Mouse (Mus musculus) gastrocnemius, adult 18-20 months (tissue): ENCODE results near the gene Calr4. TPM values are rescaled to one million over a fixed set of nuclear protein-coding genes. Genes with fewer than 3 reads are reported as not detected.

Experiments used
- DNase-seq: peaks from one replicate; pipeline ENCODE4 v3.0.0; 2021; ENCODE audit warnings: low spot score
- total RNA-seq, 2 experiments: library from RNA; stranded (reverse); gene quantifications; 2 replicates each; pipeline ENCODE4 v1.2.3; 2021

Calr4 gene
- total RNA-seq, 2 experiments from 2014 or later: not detected

GRCm38 (mm10) chr4:109234806-109235350 is 593 bp downstream of the Calr4 start:
- DNase-seq: no peak

DNA sequence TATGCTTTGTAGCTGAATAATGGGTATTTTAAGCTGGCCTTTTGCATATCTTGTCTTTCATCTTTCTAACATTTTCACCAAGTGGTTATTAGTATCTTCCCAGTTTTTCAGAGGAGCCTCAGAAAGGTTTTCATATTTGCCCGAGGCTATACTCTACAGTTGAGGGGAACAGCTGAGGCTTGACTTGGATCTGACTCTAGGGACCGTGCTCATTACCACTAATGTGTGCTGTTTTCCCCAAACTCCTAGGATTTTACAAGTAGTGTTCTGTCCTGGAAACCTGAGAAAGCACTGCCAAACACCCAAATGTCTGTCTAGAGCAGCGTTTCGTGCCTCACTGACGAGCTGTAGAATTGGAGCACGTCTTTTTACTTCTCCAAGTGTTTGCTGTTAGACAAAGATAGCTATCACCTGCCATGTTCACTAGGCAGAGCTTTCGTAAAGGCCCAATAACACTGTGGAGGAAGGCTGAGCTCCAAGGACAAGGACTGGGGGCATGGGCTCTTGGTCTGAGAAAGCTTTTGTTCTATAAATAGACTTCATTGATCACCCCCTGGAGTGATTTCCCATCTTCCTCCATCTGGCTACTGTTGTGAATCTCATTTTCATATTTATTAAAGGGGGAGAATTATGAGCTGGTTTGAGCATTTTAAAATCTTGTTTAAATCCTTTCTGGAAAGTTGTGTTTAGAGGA is 2.0 kb downstream of the Calr4 start:
- DNase-seq: no peak

DNA sequence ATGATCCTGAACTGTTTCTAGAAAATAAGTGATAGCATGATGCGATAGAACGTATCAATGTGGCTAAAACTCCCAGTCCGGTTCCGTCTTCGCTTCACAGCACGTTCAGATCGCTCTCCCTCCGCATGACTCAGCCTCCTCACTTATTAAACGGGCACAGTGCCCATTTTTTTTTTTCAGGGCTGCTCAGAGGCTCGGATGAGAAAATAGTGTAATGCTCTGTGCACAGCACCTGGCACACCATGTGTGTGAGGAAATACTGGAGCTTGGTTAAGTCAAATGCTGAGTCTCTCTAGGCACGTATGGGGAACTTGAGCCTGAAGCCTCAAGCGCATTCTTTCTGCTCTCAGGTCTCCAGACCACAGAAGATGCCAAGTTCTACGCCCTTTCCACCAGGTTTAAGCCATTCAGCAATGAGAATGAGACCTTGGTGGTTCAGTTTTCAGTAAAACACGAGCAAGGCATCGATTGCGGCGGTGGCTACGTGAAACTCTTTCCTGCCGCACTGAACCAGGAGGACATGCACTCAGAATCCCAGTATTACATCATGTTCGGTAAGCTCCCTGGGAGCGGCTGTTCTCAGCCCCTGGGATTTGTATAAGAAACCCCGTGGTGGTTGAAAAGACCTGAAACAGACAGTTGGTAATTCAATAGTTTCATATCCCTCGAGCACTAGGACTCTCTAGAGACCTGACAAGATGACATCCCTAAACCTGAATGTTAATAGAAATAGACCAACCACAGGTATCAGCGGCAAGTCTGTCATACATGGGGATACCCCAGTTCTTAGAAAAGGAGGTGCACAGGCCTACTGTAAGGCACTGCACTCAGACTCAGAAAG is 4.4 kb downstream of the Calr4 start:
- peak; percentile 71 for DNase-seq

GRCm38 (mm10) chr4:109241221-109241620 is 6.9 kb downstream of the Calr4 start:
- DNase-seq: peak; percentile 15

- peak; percentile 89 for DNase-seq
Measured at GRCm38 (mm10) chr4:109241934-109242333, 7.6 kb downstream of the Calr4 start.

DNA sequence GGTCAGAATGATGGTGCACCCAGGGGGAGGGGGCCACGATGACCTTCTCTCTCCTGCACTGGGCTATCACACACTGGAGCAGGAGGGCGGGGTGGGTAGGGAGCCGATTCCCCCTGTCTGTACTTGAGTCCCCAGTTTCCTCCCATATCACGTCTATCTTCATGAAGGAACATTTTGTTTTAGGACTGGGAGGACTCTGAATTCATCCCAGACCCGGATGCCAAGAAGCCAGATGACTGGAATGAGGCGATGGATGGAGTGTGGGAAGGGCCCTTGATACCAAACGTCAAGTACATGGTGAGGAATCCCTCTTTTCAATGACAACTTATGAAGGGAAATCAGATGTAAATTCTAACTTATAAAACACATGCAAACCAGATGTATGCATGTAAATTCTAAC is 10.2 kb downstream of the Calr4 start:
- peak; percentile 36 for DNase-seq

- DNase-seq: no peak
Measured at GRCm38 (mm10) chr4:109245016-109245620, 10.8 kb downstream of the Calr4 start.

GRCm38 (mm10) chr4:109251605-109252004 is 17.3 kb downstream of the Calr4 start:
- DNase-seq: peak; percentile 15

GRCm38 (mm10) chr4:109252199-109252598 is 17.9 kb downstream of the Calr4 start:
- no peak for DNase-seq

DNA sequence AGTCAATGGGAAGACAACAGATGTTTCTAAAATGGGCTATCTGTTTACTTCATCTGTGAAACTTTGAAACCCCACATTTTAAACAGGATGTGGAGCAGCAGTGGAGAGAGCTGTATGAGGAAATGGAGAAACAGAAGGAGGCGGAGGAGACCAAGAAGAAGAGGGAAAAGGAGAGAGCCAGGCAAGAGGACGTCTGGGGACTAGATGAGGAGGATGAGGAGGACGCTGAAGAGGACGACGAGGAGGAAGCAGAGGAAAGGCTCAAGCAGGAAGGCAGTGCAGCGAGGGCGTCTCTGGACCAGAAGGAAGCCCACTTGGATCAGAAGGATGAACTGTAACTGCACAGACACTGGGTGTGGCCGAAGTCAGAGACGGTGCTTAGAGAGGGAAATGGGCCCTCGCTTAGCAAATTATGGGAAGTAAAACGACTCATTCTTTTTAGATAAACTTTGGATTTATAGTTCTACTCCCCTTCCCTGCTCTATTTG is 19.4 kb downstream of the Calr4 start:
- no peak for DNase-seq

- DNase-seq: no peak
Measured at GRCm38 (mm10) chr4:109254511-109254910, 20.2 kb downstream of the Calr4 start.

GRCm38 (mm10) chr4:109255321-109255720 is 21.0 kb downstream of the Calr4 start:
- no peak for DNase-seq

- DNase-seq: no peak
Measured at GRCm38 (mm10) chr4:109255727-109256417, 21.6 kb downstream of the Calr4 start.

GRCm38 (mm10) chr4:109256791-109257190 is 22.5 kb downstream of the Calr4 start:
- DNase-seq: no peak

- no peak for DNase-seq
Measured at GRCm38 (mm10) chr4:109257639-109258038, 23.4 kb downstream of the Calr4 start.

GRCm38 (mm10) chr4:109262068-109262467 is 27.8 kb downstream of the Calr4 start:
- no peak for DNase-seq

GRCm38 (mm10) chr4:109266056-109266455 is 31.8 kb downstream of the Calr4 start:
- no peak for DNase-seq

- DNase-seq: no peak
Measured at GRCm38 (mm10) chr4:109266744-109267143, 32.5 kb downstream of the Calr4 start.

DNA sequence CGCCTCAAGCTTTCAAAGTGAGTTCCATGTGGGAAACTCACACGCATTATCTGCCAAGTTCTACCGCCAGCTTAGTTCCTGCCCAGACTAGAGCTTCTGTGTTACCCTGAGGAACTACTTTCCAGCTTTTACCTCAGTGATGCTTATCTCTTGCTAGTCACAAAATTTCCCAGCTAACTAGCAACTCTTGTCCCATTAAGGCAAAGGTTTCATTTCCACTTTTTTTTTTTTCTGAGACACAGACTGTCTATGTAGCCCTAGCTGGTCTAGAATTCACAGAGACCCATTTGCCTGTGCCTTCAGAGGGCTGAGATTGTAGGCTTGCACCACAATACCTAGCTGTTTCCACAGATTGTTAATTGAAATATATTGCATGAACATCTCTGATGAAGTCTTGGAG is 33.2 kb downstream of the Calr4 start:
- DNase-seq: no peak

- DNase-seq: no peak
Measured at GRCm38 (mm10) chr4:109268903-109269302, 34.6 kb downstream of the Calr4 start.

DNA sequence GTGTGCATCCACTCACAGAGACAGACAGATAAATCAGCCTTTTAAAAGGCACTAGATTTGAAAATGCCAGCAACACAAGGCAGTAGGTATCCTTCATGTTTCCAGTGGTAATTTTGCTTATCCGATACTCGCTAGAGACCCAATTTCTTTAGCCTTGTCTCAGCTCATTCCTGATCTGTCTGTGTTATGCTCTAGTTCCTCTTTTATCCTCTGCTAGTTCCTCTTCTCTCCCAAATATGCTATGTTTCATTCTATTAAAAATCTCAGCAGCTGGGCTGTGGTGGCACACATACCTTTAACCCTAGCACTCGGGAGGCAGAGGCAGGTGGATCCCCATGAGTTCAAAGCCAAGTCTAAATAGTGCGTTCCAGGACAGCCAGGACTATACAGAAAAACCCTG is 37.5 kb downstream of the Calr4 start:
- no peak for DNase-seq
